Mouse (Mus musculus) gastrocnemius, adult 18-20 months (tissue): ENCODE results near the gene Nars2. TPM values are rescaled to one million over a fixed set of nuclear protein-coding genes. Genes with fewer than 3 reads are reported as not detected.

ENCODE experiments used
- DNase-seq: peaks from one replicate; pipeline ENCODE4 v3.0.0; 2021; ENCODE audit warnings: low spot score
- total RNA-seq, 2 experiments: library from RNA; stranded (reverse); gene quantifications; 2 replicates each; pipeline ENCODE4 v1.2.3; 2021

The Nars2 gene
- total RNA-seq, 2 experiments from 2014 or later: 6.1 to 8.5 TPM

DNA sequence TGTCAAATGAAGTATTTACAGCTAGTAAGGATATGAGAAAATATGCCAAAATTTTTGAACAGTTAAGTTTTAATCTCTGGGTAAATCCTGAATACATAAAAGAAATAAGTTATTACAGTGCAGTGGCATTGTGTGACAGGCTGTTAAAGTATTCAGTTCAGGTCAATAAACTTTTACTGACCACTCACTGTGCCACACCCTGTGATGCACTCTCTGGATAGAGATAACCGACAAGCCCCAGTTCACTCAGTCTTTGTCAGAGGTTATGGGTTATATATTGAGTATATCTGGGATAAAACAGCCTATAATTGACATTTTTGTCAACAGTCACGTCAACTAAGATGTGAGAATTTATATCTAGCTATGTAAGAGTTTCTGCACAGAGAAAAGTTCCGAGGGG is 120.2 kb downstream of the Nars2 start:
- no peak for DNase-seq

DNA sequence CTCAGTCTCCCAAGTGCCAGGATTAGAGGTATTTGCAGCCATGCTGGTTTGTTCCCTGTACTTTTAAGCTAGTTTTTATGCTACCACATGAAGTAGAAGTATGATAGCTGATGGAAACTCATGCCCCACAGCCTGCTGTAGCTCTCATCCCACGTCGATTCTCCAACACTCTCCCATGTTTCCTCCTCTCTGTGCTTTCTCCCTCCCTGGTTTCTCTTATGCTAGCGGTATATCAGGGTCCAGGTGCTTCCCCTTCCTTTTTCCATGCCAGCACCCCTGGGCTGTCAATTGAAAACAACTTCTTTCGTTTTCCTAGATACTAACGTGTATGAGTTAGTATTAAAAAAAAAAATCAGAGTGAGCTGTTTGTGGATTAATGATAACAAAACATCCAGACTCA is 120.8 kb downstream of the Nars2 start:
- DNase-seq: no peak

DNA sequence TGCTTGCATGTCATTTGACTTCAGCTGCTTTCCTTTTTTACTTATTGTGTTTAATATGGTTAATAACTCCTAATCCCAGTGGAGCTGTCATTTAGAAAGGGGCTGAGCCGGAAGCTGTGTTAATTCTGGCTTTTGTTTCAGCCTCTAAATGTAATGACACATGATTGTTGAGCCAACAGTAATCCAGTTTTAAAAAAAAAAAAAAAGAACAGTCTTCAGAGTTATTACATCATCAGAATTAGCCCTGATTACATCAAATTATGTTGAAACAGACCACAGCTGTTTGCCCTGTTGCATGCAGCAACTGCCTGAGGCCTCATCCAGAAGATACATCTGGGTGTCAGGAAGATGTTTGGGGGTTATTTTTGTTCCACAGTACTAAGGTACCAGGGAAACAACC is 123.7 kb downstream of the Nars2 start:
- DNase-seq: no peak

DNA sequence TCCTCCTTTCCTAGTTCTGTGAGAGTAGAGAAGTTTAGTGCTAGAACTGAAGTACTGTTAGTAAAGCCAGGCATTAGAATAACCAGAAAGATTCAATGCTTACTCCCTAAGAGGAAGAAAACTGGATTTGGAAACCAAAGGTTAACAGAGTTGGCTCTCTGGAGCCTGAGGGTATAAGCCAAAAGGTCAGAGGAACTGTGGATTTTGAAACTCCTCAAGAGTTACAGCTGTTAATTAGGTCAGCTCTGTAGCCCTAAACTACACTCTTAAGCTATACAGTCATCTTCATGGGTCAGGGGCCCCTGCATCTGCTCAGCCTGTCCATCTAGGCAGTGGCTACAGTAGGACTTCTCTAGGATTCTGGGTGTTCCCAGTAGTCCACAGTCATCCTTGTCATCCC is 125.7 kb downstream of the Nars2 start:
- no peak for DNase-seq

DNA sequence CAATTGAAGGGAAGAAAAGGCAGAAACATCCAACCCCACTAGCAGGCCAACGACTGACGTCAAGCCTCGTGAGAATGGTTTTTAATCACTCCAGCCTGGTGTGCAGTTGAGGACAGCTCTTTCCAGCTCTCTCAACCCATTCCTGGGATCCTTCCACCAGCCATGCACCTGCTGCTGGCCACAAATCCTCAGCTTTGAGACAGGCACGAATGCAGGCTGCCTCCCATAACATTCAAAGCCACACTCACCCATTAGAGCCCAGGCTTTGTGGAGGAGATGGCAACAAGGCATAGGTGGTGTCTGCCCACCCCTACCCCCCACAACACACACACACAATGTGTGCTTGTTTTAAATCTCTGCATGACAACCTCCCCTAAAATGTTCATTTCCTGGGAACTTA is 127.4 kb downstream of the Nars2 start:
- peak; percentile 22 for DNase-seq

DNA sequence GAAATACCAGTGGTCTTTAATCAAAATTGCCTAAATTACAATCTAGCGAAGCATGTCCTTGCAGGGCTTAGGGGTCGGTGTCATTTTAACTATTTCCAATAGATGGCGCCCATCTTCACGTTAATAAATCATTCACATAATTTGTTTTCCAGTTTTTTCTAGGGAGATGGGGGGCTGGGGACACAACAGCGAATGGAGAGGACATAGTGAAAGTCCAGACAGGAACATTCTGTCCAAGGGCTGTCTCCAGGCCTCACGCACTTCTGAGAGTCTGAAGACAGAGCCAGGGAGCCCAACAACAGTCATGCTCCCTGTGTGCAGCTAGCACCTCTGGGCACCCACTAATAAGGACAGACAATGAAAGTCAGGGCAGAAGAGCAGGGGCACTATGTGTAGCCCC is 127.8 kb downstream of the Nars2 start:
- peak; percentile 62 for DNase-seq

DNA sequence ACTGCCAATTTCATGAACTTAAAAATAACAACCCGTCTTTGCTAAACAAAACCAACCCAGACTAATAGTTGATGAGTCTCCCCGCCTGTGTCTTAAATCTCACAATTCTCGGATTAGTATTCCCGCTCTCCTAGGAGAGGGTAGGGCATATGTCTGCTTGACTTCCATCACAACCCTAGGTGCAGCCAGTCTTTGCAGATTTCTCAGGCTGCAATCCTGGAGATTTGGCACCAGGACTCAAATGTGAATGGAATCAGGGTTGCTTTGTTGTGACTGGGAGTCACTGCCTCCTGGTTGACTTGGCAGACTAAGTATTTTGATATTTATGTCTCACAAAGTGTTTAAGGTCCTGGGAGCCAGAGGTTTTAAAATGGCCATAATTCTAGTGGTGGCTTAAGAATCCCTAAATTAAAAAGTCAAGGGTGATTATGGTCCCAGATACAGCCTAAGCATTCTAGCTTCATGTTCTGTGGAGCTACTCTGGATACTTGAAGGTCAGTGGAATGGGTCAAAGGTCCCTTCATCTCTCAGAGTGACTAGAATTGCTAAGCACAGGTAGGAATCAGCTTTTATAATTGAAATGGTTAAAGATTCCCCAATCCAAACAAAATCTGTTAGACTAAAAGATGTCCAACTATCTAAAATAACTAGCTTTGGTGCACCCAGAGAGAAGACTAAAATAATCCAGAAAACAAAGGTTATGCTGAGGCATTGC is 128.5 kb downstream of the Nars2 start:
- no peak for DNase-seq

DNA sequence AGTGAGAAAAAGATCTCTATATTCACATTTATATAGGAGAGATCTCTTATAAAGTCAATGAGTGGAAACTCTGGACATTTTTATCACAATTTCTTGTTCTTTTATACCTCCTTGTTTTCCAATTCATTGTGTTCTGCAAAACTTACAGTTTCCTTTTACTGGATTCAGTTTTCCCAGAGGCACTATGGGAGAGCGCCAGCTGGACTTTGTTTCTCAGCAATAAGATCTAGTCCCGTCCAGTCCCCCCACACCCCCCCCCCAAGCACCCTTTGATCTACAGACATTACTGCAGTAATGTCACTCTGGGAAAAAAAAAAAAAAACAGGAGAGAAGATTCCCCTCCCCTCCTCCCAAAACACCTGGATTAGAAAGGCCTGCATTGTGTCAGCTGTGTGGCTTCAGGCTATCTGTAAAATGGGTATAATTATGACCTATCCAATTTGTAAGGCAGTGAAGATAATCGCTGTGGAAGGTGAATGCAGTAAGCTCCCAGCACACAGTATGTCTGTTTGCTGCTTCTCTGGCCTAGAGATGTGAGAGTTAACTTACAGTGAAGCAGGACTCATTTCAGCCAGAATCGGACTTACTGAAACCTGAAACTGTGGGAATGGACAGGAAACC is 129.4 kb downstream of the Nars2 start:
- DNase-seq: no peak

DNA sequence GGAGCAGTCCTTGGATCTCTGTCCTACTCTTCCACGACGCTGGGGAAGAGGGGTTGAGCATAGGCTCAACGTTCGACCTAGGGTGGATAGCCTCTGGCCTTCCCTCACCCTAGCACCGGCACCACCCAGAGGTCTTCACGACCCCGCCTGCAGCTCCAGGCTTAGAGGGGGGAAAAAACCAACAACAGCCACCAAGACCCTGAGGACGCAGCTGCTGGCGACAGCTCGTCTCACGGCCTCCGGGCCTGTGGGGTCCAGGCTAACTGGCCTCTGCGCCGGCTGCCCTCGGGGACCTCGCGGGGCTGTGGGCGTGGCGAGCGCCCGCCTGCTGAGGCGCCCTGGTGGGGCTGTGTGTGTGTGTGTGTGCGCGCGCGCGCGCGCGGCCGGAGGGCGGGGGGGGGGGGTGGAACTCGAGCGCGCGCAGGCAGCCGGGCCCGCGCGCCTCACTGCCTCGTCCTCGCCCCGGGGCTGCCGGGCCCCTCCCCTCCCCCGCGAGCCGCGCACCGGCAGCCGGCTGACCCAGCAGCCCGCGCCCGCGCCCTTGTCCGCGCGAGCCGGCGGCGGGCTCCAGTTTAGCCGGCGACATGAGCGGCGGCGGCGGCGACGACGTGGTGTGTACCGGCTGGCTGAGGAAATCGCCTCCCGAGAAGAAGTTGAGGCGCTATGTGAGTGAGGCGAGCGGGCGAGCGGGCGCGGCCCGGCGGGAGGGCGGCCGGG is 130.1 kb downstream of the Nars2 start, which contains the start of gene Gab2:
Gene Gab2, plus strand, starts transcription at position 345 of the 717 bp plus-strand sequence.
- peak; percentile 65 for DNase-seq

DNA sequence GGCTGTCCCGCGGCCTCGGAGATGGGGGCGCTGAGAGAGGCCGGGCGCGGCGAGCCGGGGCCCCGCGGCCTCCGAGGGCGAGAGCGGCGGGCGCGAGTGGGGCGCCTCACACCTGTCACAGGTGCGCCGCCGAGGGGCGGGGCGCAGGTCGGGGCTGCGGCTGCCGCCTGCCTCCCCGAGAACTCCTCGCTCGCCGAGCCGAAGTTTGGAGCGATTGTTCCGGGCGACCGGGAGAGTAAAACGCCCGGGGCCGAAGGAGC is 130.6 kb downstream of the Nars2 start:
- DNase-seq: no peak

DNA sequence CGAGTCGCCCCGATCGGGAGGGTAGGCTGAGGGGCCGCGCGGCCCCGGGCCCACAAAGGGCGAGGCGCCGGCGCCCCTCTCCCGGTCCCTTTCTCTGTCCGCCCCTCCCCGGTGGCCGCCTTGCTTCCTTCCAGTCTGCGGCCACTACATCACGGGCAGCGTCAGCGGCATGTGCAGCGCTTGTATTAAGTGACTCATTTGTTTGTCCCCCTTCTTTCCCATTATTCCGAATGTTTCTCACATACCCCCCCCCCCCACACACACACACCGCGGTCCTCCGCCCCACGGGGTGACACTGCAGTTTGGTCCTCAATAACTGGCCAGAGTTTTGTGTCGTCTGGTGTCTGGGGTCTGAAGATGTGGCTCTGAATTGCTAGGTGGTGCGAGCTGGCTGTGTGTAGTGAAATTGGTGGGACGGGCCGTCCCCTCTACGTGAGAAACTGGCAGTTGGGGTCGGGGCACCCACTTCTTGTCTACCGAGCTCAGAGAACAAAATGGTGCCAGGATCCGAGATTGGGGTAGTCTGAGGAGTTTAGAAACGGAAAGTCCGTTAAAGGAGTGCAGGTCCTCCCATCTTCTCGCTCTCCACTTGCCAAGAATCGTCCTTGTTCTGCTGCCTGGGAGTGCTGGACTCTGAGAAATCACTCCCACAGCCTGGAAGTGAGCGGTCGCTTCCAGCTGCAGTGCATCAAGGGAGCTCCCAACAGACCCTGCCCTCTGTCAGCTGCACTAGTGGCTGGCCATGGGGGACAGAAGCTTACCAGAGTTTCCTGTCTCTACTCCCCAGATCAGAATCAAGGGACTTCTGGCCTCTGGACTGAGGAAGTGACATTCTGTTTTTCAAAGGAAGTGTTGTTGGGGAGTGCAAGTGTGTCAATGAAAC is 131.2 kb downstream of the Nars2 start:
- DNase-seq: peak; percentile 65

DNA sequence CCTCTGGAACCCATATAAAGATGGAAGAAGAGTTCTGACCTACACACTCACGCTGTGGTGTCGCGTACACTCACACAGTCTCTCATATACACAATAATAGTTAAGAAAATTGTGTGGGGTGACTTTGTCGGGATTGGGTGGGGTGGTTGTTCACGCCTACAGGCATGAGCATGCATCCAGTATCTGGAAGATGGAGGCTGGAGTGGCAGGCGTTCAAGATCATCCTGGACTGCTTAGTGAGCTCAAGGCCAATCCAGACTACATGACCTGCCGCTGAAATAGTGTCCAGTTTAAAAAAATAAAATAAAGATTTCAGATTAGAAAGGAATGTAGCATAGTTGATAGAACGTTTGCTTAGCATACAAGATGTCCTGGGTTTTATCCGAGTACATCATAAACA is 132.3 kb downstream of the Nars2 start:
- DNase-seq: no peak

DNA sequence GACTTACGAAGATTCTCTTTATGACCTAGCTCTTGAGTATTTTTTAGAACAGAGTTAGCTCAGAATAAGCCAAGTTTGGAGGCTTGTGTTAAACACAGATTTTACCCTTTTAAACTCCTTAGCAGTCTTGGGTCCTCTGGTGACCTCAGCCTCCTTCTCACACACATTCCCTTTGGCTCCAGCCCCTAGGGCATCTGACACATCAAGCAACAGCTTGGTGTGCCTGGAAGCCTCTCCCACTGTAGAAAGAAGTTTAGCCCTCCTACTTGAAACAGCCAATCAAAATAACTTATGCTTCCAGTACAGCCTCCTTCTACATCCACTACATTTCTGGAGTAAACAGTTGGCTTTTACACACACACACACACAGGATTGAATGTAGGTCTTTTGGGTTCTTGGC is 132.9 kb downstream of the Nars2 start:
- DNase-seq: peak; percentile 34

DNA sequence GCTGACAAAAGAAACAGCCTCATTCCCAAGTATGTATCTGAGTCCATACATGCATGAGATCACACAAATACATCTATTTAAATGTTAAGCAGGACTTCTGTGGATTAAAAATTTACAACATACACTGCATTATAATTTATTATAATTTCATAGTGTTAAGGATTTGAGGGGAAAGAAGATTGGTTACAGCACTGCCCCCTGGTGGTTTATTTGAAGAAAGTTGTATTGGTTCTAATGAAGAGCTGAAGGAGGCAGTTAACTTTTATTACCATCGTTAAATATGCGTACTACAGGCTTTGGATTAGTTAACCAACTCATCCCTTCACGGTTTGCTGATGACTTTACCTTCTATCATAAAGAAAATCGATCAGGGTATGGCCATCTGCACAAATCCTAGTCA is 134.0 kb downstream of the Nars2 start:
- DNase-seq: peak; percentile 46

DNA sequence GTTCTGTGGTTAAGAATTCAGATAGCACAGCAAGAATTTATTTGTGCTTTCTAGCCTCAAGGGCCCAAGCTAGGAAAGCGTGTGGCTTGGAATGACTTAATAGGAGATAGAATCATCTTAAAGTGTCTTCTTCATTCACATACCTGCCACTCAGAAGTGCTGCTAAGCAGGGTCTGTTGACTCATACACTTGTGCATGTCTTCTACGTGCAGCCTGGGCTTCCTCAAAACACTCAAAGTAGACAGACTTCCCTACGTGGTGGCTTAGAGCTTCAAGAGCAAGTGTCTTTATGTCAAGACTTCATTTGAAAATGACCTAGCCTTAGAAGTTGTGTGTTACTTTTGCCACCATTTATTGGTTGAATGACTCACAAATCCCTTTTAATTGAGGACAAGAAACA is 142.9 kb downstream of the Nars2 start:
- no peak for DNase-seq

DNA sequence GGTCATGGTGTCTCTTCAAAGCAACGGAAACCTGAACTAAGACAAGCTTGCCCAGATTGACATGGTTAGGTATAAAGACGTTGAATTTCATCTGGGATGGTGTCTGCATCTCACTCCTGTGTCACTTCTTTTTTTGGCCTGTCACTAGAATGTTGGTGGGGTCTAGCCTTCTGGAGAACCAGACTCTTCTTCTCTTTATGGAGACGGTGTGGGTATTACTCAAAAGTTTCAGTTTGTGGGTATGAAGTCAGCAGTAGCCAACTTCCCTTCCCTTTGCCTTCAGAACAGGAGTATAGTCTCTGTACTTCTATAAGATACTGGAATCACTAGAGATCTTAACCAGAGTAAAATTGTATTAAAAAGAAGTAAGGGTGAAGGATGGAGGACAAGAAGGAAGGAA is 156.8 kb downstream of the Nars2 start:
- DNase-seq: no peak

Other genes with a start within 250 kb of the Nars2 start
- gene Gab2, start 130.1 kb downstream of the Nars2 start, total RNA-seq: 1 to 10 TPM; 5.3 to 8.5 TPM